Mouse (Mus musculus) inflammation-experienced regulatory T-cells, adult 6 months (primary cell): ENCODE measurements around the gene Dmrtc1c2. TPM values are rescaled to one million over a fixed set of nuclear protein-coding genes. Genes with fewer than 3 reads are reported as not detected.
"Not testable (repeated sequence)": the region's sequence is repeated elsewhere in the genome, so short reads cannot be mapped to it uniquely, and the experiment has no call there.

ENCODE experiments used
- ATAC-seq: one replicate; pipeline ENCODE4 v1.8.0; 2017
- polyA plus RNA-seq, 3 experiments: library from polyadenylated mRNA; unstranded; fragments of 100-300 nt; shearing (Covaris generic); gene quantifications; one replicate each; pipeline ENCODE4 v1.2.1; 2017

The Dmrtc1c2 gene
- not detected for polyA plus RNA-seq

GRCm38 (mm10) chrX:102854516-102854915 is at the start of gene Dmrtc1c2:
Dmrtc1c2 (minus strand) TSS chrX:102854616.
- not testable (repeated sequence) for ATAC-seq

DNA sequence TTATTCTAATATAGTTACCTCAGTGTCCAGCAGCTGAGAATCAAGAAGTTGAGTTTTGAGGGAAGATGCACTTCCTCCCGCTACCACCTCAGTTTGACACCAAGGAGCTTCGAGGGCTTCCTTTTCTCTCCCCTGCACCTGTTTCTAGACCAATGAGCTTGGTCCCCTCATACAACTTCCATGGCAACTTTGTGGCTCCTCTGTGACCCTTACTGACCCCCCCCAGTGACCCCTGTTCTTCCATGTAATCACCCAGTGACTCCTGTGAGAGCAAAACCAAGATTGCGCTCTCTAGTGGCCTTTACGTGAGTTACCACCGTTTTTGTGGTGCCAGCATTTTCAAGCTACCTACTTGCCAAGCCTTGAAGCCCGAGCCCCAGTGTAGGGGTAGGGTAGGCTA is 13.5 kb upstream of the Dmrtc1c2 start, which contains the start of gene 1700031F05Rik:
Gene 1700031F05Rik, minus strand, starts transcription at position 101 of the 400 bp plus-strand sequence.
- ATAC-seq = no peak

DNA sequence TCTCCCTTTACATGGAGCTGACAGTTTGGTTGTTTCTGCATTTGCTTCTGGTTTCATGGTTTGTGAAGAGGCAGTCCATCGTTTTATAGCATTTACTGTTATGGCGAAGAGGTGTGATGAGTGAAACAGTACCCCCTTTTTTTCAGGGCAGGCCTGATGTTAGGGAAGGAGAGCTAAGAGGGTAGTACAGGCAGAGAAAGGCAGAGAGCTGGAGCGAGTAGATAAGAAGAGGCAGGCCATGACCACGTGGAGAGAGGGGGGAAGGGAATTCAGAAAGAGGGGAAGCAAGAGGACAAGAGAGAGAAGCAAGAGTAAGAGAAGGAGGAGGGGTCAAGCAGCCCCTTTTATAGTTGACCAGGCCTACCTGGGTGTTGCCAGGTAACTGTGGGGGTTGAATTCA is 42.1 kb downstream of the Dmrtc1c2 start:
- no peak for ATAC-seq

DNA sequence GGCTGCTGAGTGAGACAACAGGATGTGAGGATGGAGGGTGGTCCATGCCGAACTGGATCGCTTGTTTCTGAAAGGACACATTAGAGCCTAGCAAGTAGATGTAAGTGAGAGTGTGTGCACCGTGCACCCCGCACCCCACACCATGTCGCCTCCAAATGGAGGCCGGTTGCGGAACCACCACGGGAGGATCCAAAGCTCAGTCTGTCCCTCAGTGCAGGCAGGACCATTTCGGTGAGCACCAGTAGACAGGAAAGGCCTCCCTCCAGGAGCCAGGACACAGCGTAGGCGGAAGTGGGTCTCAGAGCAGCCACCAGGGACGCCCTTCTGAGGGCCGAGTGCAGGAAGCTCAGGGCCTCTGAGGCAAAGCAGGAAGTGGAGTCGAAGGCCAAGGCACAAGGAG is 51.8 kb downstream of the Dmrtc1c2 start, which contains the start of gene Dmrtc1c1:
Gene Dmrtc1c1, plus strand, starts transcription at position 301 of the 400 bp plus-strand sequence.
- ATAC-seq = not testable (repeated sequence)

Other genes with a start within 250 kb of the Dmrtc1c2 start
- gene Phka1, start 210.4 kb downstream of the Dmrtc1c2 start, polyA plus RNA-seq = under 1 TPM in 1 of 3 experiments, not detected in 2; 0.09 TPM
- gene Gm3880, start 167.6 kb downstream of the Dmrtc1c2 start, polyA plus RNA-seq = not detected
- gene Gm9112, start 147.0 kb downstream of the Dmrtc1c2 start, polyA plus RNA-seq = not detected
- gene Dmrtc1b, start 146.8 kb downstream of the Dmrtc1c2 start, polyA plus RNA-seq = not detected
- gene Dmrtc1c1, start 51.7 kb downstream of the Dmrtc1c2 start, polyA plus RNA-seq = not detected
- gene 1700031F05Rik, start 13.4 kb upstream of the Dmrtc1c2 start, polyA plus RNA-seq = not detected
- not detected for gene Dmrtc1a, start 54.1 kb upstream of the Dmrtc1c2 start, polyA plus RNA-seq
- not detected for gene 1700011M02Rik, start 54.3 kb upstream of the Dmrtc1c2 start, polyA plus RNA-seq
- not detected for gene 1700018G05Rik, start 73.8 kb upstream of the Dmrtc1c2 start, polyA plus RNA-seq